15 mouse cellular contexts compared by ENCODE assay signal in genomic region chr9:55423451-55424424, GRCm38 (mm10).
DNase-seq lines count a peak whose midpoint lies in the region; ATAC-seq lines count a peak whose summit lies in the region.
"Had no signal": no experiment of that assay in that cellular context is flagged by ENCODE, and none has a peak within 500 bp of the region (broad histone marks: within the 10 kb centered on the region; RNA-seq: fewer than 3 reads in every experiment).

No protein-coding gene starts in this region.

- 55% methylated on average over 14 of the region's 14 CpGs for WGBS in kidney, embryonic 16.5 days
- 54% methylated on average over 14 of the region's 14 CpGs for WGBS in intestine, embryonic 15.5 days

- H3K9me3 ChIP-seq in kidney, embryonic 16.5 days (ENCODE audit: low read length): 0 out of 2 replicates have a peak, but pooled peaks cover 5% of the 10 kb centered on the region
- no peaks in the 10 kb centered on the region for H3K9me3 ChIP-seq in intestine, embryonic 15.5 days
- H3K9me3 ChIP-seq: megakaryocyte, embryonic 14.5 days had no signal

- no peaks in the 10 kb centered on the region for H3K36me3 ChIP-seq in kidney, embryonic 16.5 days (ENCODE audit: insufficient read depth, low read length)
- H3K36me3 ChIP-seq in intestine, embryonic 15.5 days: no peaks in the 10 kb centered on the region

- no peaks in the 10 kb centered on the region for H3K27me3 ChIP-seq in kidney, embryonic 16.5 days (ENCODE audit: insufficient read depth, low read length)
- no peaks in the 10 kb centered on the region for H3K27me3 ChIP-seq in intestine, embryonic 15.5 days (replicated peaks)

- no peak overlapping the region for H3K4me3 ChIP-seq in kidney, embryonic 16.5 days (ENCODE audit: low read length)
- H3K4me3 ChIP-seq in intestine, embryonic 15.5 days (replicated peaks): no peak overlapping the region
- H3K4me3 ChIP-seq: megakaryocyte, embryonic 14.5 days had no signal

- no peak overlapping the region for H3K27ac ChIP-seq in kidney, embryonic 16.5 days (ENCODE audit: low read length)
- peak overlapping the region; percentile 70 for H3K27ac ChIP-seq in intestine, embryonic 15.5 days

- ATAC-seq in kidney, embryonic 16.5 days (ENCODE audit: low FRiP score, low TSS enrichment): no peak
- ATAC-seq in intestine, embryonic 15.5 days: peak; percentile 79
- ATAC-seq in inflammation-experienced regulatory T-cells, adult 6 months: no peak

- intact Hi-C loops in left cerebral cortex, postnatal 10 days (cut with DNase I): no loop called here
- intact Hi-C loops in heart, postnatal 25 days (cut with DNase I): no loop called here

- no peaks in the 10 kb centered on the region for H3K4me1 ChIP-seq in kidney, embryonic 16.5 days (ENCODE audit: insufficient read depth, low read length)
- H3K4me1 ChIP-seq in intestine, embryonic 15.5 days (replicated peaks): no peaks in the 10 kb centered on the region

- DNase-seq in kidney, adult 18-20 months: peak; percentile 13
- DNase-seq in ES-CJ7 (ENCODE audit: low read depth, low spot score): peak; percentile 21
- DNase-seq in cerebellum, adult 11-12 months: peak; percentile 70
- no peak for DNase-seq in left cerebral cortex, postnatal 10 days (ENCODE audit: extremely low spot score in 1 of 2, low spot score in 2 of 2)
- DNase-seq in heart, postnatal 25 days (ENCODE audit: low spot score): no peak
- DNase-seq: adrenal gland, postnatal 14 days; B cell, adult 2 months; heart, adult 18-20 months; heart, postnatal 36 days; lung, adult 18-20 months; thymus, postnatal 36 days had no signal

- H3K9ac ChIP-seq in kidney, embryonic 16.5 days (replicated peaks; ENCODE audit: low read length): no peak overlapping the region
- no peak overlapping the region for H3K9ac ChIP-seq in intestine, embryonic 15.5 days

- no peak overlapping the region for H3K4me2 ChIP-seq in kidney, embryonic 16.5 days (replicated peaks; ENCODE audit: low read depth, low read length)
- peak overlapping the region; percentile 19; the same call in 1 of the 2 replicates for H3K4me2 ChIP-seq in intestine, embryonic 15.5 days (replicated peaks)

Comparison
In these comparisons a context has a peak if more than half of its experiments do, and no peak if none do; other contexts are left out.
1. DNase-seq: peak in kidney, adult 18-20 months (single experiment), ES-CJ7 (single experiment) and cerebellum, adult 11-12 months (single experiment); none in left cerebral cortex, postnatal 10 days (0 of 2) and heart, postnatal 25 days (single experiment).